ENCODE assay signal across 8 mouse cellular contexts in genomic region chr10:82901436-82901835, GRCm38 (mm10). TPM values are rescaled to one million over a fixed set of nuclear protein-coding genes. Genes with fewer than 3 reads are reported as not detected.
A peak's percentile ranks its signal among the peaks of the same experiment; 100 is the strongest.
DNase-seq lines count a peak whose midpoint lies in the region; ATAC-seq and TF ChIP-seq lines count a peak whose summit lies in the region.

No protein-coding gene starts in this region.

- no peaks in the 10 kb centered on the region for H3K79me2 ChIP-seq in C2C12 (ENCODE audit: control insufficient read depth, insufficient read depth)
- H3K79me2 ChIP-seq in liver, adult 2 months (ENCODE audit: control insufficient read depth, insufficient read depth, low read length) = no peaks in the 10 kb centered on the region

- H3K4me2 ChIP-seq in heart, embryonic 13.5 days = no peak overlapping the region
- H3K4me2 ChIP-seq in kidney, embryonic 16.5 days (replicated peaks; ENCODE audit: low read depth, low read length) = no peak overlapping the region

- H3K9me3 ChIP-seq in heart, embryonic 13.5 days = no peaks in the 10 kb centered on the region
- no peaks in the 10 kb centered on the region for H3K9me3 ChIP-seq in kidney, embryonic 16.5 days (ENCODE audit: low read length)

- H3K36me3 ChIP-seq in C2C12 (ENCODE audit: control insufficient read depth, insufficient read depth) = peaks cover 25% of the 10 kb centered on the region
- H3K36me3 ChIP-seq in heart, embryonic 13.5 days = peaks cover 23% of the 10 kb centered on the region
- peaks cover 14% of the 10 kb centered on the region for H3K36me3 ChIP-seq in kidney, embryonic 16.5 days (ENCODE audit: insufficient read depth, low read length)
- H3K36me3 ChIP-seq in liver, adult 2 months (ENCODE audit: control insufficient read depth, insufficient read depth, low read length) = peaks cover 3% of the 10 kb centered on the region; the same call in 1 of the 2 replicates

- no peaks in the 10 kb centered on the region for H3K79me3 ChIP-seq in C2C12 (ENCODE audit: low read depth)

- no peak overlapping the region for H3K4me3 ChIP-seq in C2C12 (ENCODE audit: insufficient read depth, poor library complexity, severe bottlenecking)
- H3K4me3 ChIP-seq in bone marrow, adult 2 months (replicated peaks; ENCODE audit: control insufficient read depth, low read depth, low read length) = no peak overlapping the region
- H3K4me3 ChIP-seq in heart, embryonic 13.5 days = no peak overlapping the region
- no peak overlapping the region for H3K4me3 ChIP-seq in kidney, embryonic 16.5 days (ENCODE audit: low read length)
- H3K4me3 ChIP-seq in liver, adult 2 months (ENCODE audit: insufficient read depth, low read depth, low read length) = no peak overlapping the region

- 1% methylated on average over 7 of the region's 7 CpGs for WGBS in bone marrow, adult 2 months
- WGBS in heart, embryonic 13.5 days = 4% methylated on average over 7 of the region's 7 CpGs
- WGBS in kidney, embryonic 16.5 days = 0% methylated on average over 7 of the region's 7 CpGs
- WGBS in liver, adult 2 months = 5% methylated on average over 7 of the region's 7 CpGs

- peak; percentile 80 for ATAC-seq in erythroblast, adult 5-6 weeks (replicated peaks; ENCODE audit: low FRiP score, poor library complexity, severe bottlenecking)
- peak; percentile 29; the same call in 1 of the 2 replicates for ATAC-seq in heart, embryonic 13.5 days (ENCODE audit: extremely low read depth, insufficient number of reproducible peaks, low FRiP score, low TSS enrichment)
- ATAC-seq in kidney, embryonic 16.5 days (ENCODE audit: low FRiP score, low TSS enrichment) = peak; percentile 86

- TF ChIP-seq CTCF in C2C12 (IDR thresholded peaks at IDR 0.05; ENCODE audit: control insufficient read depth, insufficient read depth, insufficient read length) = peak; percentile 68
- peak; percentile 96 for TF ChIP-seq CTCF in bone marrow, adult 2 months (IDR thresholded peaks at IDR 0.05; ENCODE audit: control insufficient read depth, insufficient read depth, low read length)
- TF ChIP-seq CTCF in liver, adult 2 months (IDR thresholded peaks at IDR 0.05; ENCODE audit: low read depth, low read length) = peak; percentile 97

- DNase-seq in liver, adult 2 months (ENCODE audit: extremely low read depth, low read depth, low spot score) = peak; percentile 45
- peak; percentile 92 for DNase-seq in naive thymus-derived CD4-positive, alpha-beta T cell, adult 2 months (ENCODE audit: low read depth)
- peak; percentile 82 to 95 for DNase-seq in spleen, postnatal 4 days (ENCODE audit: low spot score in 2 of 2)

- no peaks in the 10 kb centered on the region; the same call in 1 of the 2 replicates for H3K4me1 ChIP-seq in bone marrow, adult 2 months (ENCODE audit: control insufficient read depth, insufficient read depth, low read length)
- peaks cover 42% of the 10 kb centered on the region for H3K4me1 ChIP-seq in heart, embryonic 13.5 days
- H3K4me1 ChIP-seq in kidney, embryonic 16.5 days (ENCODE audit: insufficient read depth, low read length) = no peaks in the 10 kb centered on the region
- no peaks in the 10 kb centered on the region; the same call in 1 of the 2 replicates for H3K4me1 ChIP-seq in liver, adult 2 months (ENCODE audit: control insufficient read depth, insufficient read depth, low read length)

- no peak overlapping the region for H3K9ac ChIP-seq in heart, embryonic 13.5 days
- H3K9ac ChIP-seq in kidney, embryonic 16.5 days (replicated peaks; ENCODE audit: low read length) = no peak overlapping the region
- no peak overlapping the region for H3K9ac ChIP-seq in liver, adult 2 months (ENCODE audit: low read depth, low read length)

- TF ChIP-seq POLR2A in bone marrow, adult 2 months (IDR thresholded peaks at IDR 0.05; ENCODE audit: borderline replicate concordance, control insufficient read depth, low read depth, low read length) = no peak
- TF ChIP-seq POLR2A in liver, adult 2 months (IDR thresholded peaks at IDR 0.05; ENCODE audit: extremely low read depth, insufficient read depth, low read length) = no peak

- no peaks in the 10 kb centered on the region for H3K27me3 ChIP-seq in C2C12 (ENCODE audit: control insufficient read depth, insufficient read depth, insufficient read length)
- peaks cover 4% of the 10 kb centered on the region; the same call in 1 of the 2 replicates for H3K27me3 ChIP-seq in heart, embryonic 13.5 days (replicated peaks)
- H3K27me3 ChIP-seq in kidney, embryonic 16.5 days (ENCODE audit: insufficient read depth, low read length) = no peaks in the 10 kb centered on the region
- H3K27me3 ChIP-seq in liver, adult 2 months (ENCODE audit: control insufficient read depth, insufficient read depth, low read length) = no peaks in the 10 kb centered on the region

- no peak overlapping the region for H3ac ChIP-seq in C2C12 (ENCODE audit: control insufficient read depth, insufficient read length, low read depth)

- no peak overlapping the region; the same call in 1 of the 2 replicates for H3K27ac ChIP-seq in bone marrow, adult 2 months (ENCODE audit: control insufficient read depth, insufficient read depth, low read depth, low read length, poor library complexity)
- no peak overlapping the region for H3K27ac ChIP-seq in heart, embryonic 13.5 days (replicated peaks)
- no peak overlapping the region for H3K27ac ChIP-seq in kidney, embryonic 16.5 days (ENCODE audit: low read length)
- no peak overlapping the region for H3K27ac ChIP-seq in liver, adult 2 months (replicated peaks; ENCODE audit: insufficient read depth, low read depth, low read length)

TF ChIP-seq in C2C12, 6 proteins besides CTCF, POLR2A, EP300 and RAD21:
- TF ChIP-seq USF1 (IDR thresholded peaks at IDR 0.05; ENCODE audit: low read depth) (no peak), MYOG (IDR thresholded peaks at IDR 0.05; ENCODE audit: control insufficient read depth, extremely low read depth, insufficient read length) (no peak), MYOD1 (IDR thresholded peaks at IDR 0.05; ENCODE audit: control insufficient read depth, insufficient read length, low read depth) (no peak), FOSL1 (IDR thresholded peaks at IDR 0.05; ENCODE audit: insufficient read depth, low read length, poor library complexity, severe bottlenecking) (no peak), MAX (IDR thresholded peaks at IDR 0.05) (no peak), CEBPB (IDR thresholded peaks at IDR 0.05; ENCODE audit: low read depth) (no peak)

RNA-seq across cellular contexts. Expression of gene Eid3, which starts 35.0 kb away (rescaled TPM):
- 1.3 TPM for polyA plus RNA-seq in C2C12 (2012; fragmentation: generic; extraction: Trizol)
- 2.0 and 5.8 TPM in 2 replicates for polyA plus RNA-seq in bone marrow, adult 2 months (2011; ENCODE audit: insufficient read depth, insufficient read length, low replicate concordance, missing spikeins)
- 1.3 TPM in 1 of 2 replicates, not detected in the other for total RNA-seq in erythroblast, adult 5-6 weeks (2015; ENCODE audit: low replicate concordance)
- 1.4 and 5.2 TPM in 2 replicates for total RNA-seq in erythroblast, adult 5-6 weeks (2017; ENCODE audit: low replicate concordance)
- polyA plus RNA-seq in heart, embryonic 13.5 days (2015; fragmentation: Nextera tagmentation; extraction: Ambion mirVana) = 0.22 and 0.36 TPM in 2 replicates
- 0.16 and 0.40 TPM in 2 replicates for polyA plus RNA-seq in kidney, embryonic 16.5 days (2015; fragmentation: Nextera tagmentation; extraction: Ambion mirVana)
- total RNA-seq in liver, adult 2 months (2014; rRNA removed) = 2.1 and 2.3 TPM in 2 replicates
- 0.26 and 0.50 TPM in 2 replicates for polyA plus RNA-seq in liver, adult 2 months (2012; rRNA removed)

Comparison
In these comparisons a context has a peak if more than half of its experiments do, and no peak if none do; other contexts are left out.
1. ATAC-seq: peak in every context shown above with its lines; median percentile 86 in kidney, embryonic 16.5 days; 80 in erythroblast, adult 5-6 weeks; 29 in heart, embryonic 13.5 days.